Mouse (Mus musculus): Measurements from ENCODE around the gene Crtac1.

Gene Crtac1

DNA sequence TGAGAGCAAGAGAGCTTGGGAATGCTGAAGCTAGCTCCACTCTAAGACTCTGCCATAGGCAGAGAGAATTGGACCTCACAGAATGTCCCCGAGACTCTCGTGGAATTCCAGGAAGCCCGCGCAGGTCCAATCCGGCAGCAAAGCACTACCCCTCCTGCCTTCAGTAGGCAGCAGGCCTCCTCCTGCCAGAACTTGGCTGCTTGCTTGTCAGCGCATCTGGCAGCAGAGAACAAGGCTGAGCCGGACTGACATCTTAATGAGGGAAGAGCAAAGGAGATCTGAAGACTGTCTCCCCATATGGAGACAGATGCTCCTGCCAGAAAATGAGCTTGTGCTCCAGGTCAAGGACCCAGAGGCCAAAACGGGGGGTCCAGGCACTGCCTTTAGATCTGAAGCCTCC, 16.5 kb downstream of the Crtac1 start:
- no peak for DNase-seq (ENCODE audit: low spot score)

DNA sequence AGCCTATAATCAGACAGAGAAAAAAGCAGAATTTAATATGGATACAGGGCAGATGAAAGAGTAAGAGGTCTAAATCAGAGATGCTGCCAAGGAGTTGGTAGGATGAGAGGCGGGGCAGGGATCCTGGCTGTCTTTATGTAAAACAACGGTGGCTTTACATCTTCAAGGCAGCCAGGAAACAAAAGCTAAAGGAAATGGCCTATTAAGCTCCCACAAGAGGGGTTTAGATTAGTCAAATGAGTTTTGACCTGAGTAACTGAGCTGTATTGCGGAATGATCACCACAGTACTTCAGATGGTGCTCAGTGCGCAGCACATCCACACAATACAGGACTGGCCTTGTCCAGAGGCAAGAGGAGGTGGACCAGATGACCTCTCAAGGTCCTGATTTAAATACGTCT, 21.7 kb downstream of the Crtac1 start:
- no peak for DNase-seq (ENCODE audit: low spot score)

DNA sequence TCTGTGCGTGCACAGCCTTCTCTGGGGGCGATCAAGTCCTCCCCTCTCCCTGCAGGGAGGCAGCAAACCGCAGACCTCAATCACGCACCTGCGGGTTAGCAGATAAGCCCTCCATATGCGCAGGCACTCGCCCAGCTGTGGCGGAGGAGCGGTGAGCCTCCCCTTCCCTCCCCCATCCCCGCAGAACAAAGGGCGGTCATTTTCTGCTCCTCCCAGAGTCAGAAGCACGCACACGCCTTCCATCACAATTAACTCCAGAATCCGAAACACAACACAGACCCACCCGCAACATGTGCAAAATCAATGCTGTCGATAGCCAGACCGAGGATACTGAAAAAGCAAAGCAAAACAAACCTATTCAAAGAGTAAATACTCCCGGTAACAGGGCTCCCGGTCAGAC, 22.4 kb downstream of the Crtac1 start:
- DNase-seq (ENCODE audit: low spot score), result no peak

DNA sequence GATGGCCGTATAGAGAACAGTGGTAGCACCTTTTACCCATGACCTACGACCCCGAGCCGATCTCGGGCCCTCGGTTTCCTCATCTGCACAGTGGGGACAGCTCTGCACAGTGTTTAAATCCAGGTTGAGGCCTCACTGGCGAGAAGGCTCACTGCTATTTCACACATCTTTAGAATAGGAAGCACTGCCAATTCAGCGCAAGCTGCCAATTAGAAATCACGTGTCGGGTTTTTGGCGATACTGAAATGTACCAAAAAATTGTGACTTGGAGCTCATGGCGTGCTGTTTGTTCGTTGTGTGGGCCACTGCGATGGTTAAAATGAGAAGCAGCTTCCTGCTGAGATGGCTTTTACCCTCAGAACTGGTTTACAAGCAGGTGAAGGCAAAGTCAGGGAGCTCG, 27.2 kb downstream of the Crtac1 start:
- no peak for DNase-seq (ENCODE audit: low spot score)

DNA sequence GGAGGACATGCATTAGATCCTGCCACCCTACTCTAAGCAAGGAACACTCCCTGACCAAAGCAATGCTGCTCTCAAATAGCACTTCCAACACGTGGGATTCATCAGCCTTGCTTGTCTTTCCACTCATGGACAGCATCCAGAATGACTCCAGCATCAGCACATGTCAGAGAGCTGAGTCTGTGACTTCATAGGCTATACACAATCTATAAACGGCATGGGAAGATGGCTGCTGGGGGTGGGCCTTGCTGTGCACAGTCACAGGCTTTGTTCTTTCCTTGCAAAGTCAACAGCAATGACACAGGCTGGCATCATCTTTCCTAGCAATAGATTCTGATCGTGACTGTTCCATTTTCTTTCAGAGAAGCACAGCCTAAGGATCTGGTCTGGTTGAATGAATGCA, 31.6 kb downstream of the Crtac1 start:
- no peak for DNase-seq (ENCODE audit: low spot score)

DNA sequence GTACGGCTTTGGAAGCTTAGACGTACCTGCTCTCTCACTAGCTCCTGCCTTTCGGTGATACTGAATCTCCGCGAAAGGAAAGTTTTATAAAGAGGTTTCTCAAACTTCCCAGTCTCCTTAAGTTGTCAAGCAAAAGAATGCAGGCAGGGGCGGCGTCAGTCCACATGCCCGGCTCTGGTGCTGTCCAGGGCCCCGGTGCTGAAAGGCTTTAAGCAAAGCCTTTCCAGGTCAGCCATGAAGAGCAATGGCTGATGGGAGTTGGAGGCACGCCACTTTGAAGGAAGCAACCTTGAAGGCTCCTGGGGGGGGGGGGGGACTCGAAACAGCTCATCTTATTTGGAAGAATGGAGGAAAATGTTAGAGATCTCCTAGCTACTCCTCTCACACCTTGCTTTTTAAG, 34.3 kb downstream of the Crtac1 start:
- DNase-seq (ENCODE audit: low spot score), result peak; percentile 15

DNA sequence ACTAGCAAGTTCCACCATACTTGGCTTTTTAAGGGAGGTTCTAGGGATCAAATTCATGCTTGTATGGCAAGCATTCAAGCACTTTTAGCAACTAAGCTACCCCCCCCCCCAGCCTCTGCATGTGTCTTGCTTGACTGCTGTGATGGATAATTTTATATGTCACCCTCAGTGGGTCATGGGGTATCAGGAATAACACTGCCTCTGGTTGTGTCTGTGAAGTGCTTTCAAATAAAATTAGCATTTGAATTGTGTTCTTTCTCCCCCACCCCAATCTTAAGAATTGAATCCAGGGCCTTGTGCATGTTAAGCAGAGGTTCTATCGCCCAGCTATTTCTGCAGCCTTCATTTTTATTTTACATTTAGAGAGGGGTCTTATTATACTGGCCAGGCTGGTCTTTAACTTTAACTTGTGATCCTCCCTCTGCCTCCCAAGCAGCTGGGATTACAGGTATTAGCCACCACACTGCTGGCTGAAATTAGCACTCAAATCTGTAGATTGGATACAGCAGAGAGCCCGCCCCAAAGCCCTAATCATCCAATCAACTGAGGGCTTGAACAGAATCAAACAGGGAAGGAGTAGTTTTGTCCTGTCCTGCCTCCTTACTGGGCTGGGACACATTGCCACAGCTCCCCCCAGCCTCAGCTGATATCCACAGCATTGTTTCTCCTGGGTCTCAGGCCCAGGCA, 36.6 kb downstream of the Crtac1 start:
- DNase-seq (ENCODE audit: low spot score), result no peak

DNA sequence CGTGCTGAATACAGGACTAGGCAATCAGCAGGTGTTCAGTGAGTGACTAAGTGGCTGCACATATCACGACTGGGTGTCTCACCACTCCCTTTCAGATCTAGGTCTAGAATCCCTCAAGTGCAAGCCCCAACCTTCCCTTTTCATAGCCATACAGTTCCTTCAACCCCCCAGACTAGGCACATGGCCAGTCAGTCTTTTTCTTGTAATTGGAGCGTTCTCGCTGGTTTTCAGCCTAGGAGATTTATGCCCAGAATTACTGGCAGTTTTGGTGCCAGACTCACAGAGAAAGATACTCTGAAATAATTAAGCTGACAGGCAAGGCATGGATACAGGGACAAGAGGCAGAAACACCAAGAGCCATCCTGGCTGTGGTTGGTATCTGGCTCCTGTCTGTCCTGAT, 37.7 kb downstream of the Crtac1 start:
- no peak for DNase-seq (ENCODE audit: low spot score)

DNA sequence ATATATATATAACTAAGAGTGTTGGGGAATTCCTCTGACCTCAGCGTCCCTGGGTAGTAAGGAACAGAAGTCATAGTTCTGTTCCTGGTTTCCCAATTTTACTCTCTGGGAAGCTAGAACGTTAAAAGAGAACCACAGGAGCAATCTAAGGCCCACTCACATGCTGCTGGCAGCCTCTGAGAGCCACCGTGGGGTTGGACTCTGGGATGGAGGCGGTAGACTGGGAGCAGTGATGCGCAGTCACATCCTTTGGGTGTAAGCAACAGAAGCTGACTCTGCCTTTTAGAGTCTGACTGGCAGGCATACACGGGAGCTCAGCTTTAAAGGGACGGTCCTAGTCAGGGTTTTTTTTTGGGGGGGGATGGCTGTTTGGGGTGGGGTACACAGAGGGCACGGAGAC, 39.5 kb downstream of the Crtac1 start:
- no peak for DNase-seq (ENCODE audit: low spot score)

DNA sequence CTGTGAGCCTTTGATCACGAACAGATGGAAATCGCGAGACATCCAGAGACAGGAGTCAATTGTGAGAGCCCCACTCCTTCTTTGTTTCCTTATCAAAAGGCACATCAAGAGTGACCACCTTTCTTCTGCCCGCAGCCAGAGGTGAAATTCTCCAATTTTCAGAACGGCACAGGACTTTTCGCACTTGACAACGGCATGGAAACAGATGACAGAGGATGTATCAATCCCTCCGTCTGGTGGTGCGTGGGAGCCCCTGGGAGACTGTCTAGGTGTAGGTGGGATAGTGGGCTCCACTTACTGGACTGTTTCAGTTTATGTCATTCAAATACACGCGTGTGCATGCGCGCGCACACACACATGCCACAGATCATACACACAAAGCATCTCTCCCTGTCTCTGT, 42.0 kb downstream of the Crtac1 start:
- no peak for DNase-seq (ENCODE audit: low spot score)

DNA sequence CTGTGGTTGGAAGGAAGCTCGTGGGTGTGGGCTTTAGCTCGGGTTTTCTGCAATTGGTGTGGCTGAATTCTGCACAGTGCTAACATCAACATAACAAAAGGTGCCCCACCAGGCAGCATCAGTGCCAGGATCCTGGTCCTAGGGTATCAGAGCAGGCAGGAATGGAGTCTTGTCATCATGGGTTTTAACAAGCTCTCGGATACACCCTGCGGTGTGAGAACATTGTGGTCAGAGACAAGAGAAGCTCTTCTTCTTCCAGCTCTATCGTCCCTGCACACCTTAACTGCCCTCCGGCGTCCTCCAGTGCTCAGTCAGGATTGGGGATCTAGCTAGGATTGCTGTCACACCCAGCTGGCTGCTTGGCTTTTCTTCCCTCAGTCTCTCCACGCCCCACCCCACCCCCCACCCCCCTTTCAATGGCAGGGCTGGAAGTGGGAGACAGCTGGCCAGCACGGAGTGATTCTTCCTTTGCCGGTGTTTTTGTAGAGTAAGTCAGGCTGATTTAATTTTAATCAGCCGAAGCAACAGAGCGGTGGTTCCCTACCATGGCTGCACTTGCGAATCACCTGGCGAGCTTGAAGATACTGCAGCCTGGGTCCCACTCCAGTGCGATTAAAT, 46.5 kb downstream of the Crtac1 start:
- no peak for DNase-seq (ENCODE audit: low spot score)

DNA sequence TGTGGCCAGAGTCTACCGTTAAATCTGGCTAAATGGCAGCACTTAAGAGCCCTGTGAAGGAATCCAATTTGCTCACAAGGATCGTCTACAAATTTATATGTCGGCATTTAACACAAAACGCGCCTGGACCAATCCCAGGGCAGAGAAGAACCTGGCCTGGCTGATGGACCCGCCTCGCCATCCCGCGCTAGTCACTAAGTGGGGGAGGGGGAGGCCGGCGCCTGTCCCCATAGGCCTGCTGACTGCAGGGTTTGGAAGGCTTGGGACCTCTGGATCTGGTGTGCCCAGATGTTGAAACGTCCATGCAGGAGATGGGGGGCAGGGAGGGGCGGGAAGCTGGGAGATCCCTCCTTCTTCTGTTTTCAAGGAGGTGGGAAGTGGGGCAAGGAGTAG, 50.6 kb downstream of the Crtac1 start:
- DNase-seq (ENCODE audit: low spot score), result no peak

DNA sequence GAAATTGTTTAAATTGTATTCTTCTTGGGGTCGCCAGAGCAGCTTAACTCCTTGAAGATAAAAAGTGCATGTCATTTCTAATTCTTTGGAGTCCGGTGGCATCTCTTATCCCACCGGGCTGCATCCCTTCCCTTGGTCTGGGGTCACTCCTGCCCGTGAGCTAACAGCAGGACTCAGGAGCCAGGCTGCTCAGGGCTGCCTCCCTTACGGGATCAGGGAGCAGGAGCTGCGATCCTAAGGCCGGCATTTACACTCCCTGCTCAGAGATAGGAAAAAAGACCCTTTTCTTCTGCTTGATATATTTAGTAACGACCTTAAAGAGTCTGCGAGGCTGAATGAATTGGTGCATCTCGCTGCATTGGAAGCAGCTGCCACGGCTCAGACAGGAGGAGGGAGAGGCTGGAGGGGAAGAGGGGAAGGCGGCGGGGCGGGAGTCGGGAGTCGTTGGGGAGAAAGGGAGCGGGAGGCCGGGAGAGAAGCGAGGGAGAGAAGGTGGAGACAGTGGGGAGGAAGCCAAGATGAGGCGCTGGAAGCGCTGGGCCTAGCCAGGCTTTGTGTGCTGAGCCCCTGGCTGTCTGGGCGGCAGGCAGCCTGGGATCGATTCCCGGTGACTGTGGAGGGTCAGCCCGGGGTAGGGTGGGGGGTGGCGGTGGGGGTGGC, 51.1 kb downstream of the Crtac1 start:
- no peak for DNase-seq (ENCODE audit: low spot score)

DNA sequence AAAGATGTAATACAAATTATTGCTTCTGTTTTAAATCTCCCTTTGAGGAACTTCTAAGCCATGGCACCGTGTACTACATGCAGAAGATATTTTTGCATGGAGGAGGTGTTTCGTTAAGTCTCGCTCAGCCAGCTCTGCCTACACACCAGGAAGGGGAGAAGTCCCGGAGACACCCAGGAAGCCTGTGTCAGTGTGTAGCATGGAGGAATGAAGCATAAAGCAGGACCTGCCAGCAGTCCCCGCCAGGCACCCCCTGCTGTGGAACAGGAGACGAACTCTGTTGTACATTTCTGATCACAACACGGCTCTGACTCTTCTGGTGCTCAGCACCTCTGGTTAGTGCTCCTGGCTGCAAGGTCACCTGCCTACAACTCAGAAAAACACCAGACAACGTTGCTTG, 51.8 kb downstream of the Crtac1 start:
- DNase-seq (ENCODE audit: low spot score), result no peak

DNA sequence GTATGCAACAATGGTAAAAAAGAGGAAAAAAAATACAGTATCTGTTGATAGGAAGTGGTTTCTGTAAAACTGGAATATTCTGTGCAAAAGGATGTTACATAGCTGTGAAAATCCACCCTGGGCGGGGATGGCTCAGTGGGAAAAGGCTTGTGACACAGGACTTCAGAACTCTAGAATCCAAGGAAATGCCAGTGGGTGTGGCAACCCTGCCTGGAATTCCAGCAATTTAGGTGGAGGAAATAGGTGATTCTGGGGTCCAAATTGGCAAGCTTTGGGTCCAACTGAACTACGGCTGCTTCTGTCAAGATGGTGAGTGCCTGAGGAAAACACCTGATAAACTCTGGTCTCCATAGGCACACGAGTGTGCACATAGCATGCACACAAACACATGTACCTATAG, 54.4 kb downstream of the Crtac1 start:
- DNase-seq (ENCODE audit: low spot score), result no peak

DNA sequence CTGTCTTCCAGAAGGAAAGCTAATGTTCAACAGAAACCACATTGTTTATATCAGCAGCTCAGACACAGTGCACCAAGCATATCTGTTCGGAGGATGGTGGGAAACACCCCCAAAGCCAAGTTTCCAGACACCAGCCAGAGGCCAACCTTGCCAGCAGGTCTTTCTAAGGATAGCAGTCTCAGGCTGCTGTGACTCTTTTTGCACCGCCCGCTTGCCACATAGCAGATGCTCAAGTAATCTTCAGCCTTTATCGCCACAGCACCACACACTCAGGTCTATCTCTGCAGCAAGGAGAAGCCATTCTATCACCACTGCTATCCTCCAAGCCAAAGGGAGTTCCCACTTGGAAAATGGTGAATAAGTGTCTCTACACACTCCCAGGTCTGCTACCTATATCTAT, 68.0 kb downstream of the Crtac1 start:
- no peak for DNase-seq (ENCODE audit: low spot score)

DNA sequence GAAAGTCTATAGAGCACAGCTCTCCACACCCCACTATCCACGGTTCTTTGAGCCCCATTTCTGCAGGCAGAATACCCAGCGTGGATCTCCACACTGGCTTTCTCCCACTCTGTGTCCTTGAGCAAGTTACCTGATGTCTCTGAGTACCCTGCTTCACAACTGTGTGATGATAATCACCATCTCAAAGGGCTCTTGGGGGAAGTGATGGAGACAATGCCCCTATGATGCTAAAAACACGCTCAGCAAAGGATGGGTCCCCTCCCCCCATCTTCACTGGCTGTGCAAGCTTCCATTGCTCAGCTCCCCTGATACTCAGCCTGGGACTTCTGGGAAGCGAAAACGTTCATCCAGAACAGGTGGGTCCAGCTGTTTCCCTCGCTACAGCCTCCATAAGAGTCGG, 73.2 kb downstream of the Crtac1 start:
- DNase-seq (ENCODE audit: low spot score), result no peak

DNA sequence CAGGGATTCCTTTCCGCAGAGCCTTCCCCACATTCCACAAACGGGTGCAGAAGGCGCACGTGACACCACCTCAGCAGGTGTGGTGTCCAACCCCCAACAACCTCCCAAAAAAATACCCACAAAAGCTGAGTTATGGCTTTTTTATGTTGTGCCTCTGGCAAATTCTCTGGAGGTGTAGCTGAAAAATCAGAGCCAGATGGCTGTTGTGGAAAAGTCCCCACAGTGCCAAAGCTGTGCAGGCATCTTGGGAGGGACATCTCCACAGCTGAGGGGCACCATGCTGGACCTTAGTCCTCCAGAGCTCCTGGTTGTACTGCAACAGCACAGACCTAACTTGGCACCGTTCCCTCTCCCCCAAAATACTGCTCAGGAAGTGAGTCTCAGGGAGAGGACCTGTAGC, 74.7 kb downstream of the Crtac1 start:
- no peak for DNase-seq (ENCODE audit: low spot score)

DNA sequence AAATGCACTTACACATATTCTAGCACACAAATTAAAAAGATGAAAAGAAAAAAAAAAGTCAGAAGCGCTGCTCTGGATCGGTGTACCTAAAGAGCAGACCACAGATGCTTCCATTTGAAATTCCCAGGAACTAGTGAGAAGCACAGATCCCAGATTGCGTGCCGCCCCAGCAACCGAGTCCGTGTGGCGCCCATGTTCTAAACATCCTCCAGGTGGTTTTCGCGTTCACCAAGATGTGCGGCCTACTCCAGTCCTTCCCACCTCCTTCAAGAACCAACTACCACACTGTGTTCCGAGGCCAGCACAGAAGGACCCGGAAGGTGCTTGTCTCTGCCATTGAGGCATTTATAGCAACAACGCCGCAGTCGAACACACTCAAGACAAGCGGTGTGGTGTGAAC, 76.1 kb downstream of the Crtac1 start:
- DNase-seq (ENCODE audit: low spot score), result no peak

DNA sequence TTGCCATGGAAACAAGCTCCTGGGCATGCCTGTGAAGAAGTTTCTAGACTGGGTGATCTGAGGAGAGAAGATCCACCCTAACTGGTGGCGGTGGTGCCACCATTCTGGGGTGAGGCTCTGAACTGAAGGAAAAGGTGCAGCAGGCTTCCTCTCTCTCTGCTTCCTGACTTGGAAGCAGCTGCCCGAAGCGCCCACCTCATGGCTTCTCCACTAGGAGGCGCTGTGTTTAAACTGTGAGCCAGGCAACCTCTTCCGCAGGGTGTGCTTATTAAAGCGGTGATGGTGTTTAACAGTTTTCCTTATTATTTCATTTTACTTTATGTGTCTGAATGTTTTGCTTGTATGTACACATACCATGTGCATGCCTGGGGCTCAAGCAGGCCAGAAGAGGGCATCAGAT, 90.4 kb downstream of the Crtac1 start:
- DNase-seq (ENCODE audit: low spot score), result no peak

DNA sequence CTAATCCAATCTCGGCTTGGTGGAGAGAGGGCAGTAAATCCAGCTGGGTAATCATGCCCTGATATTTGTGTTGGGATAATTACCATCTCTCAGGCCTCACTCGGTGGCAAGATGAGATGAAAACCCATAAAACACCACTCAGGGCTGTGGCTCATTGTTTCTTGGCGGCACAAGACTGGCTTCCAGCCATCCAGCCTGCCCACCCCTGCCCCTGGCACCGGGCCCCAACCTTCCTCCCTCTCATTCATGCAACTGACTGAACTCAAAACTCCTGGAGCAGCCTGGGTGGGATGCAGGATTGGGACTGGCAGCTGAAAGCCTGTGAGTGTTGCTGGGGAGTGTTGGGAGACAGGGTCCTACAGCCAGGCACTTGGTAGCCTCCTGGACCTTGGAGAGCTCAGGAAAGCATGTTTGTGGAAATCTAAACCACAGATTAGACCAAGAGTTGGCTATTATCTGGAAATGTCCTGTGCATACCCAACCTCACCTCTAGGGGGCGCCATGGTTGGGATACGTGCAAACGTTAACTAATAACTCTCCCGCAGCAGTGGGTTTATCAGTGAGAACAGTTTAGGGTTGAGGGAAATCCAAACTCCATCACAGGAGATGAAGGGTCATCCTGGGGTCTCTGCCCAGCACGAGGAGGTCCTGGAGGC, 99.4 kb downstream of the Crtac1 start:
- DNase-seq (ENCODE audit: low spot score), result no peak

DNA sequence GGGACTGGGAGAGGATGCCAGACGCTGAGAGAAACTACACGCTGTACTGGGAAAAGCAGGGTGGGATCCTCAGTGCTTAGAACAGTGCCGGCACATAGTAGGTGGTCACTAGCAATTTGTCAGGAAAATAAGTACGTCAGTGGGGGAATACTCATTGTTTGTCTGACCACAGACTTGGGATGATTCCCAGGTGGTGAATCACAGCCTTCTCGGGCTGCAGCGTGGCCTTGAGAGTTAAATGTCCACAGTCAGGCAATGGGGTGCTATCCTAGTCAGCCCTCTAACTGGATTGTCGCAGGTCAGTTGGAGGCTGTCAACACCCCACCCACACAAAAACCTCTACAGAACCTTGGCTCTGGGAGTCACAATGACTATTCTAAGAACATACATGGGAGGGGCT, 100.1 kb downstream of the Crtac1 start:
- no peak for DNase-seq (ENCODE audit: low spot score)

DNA sequence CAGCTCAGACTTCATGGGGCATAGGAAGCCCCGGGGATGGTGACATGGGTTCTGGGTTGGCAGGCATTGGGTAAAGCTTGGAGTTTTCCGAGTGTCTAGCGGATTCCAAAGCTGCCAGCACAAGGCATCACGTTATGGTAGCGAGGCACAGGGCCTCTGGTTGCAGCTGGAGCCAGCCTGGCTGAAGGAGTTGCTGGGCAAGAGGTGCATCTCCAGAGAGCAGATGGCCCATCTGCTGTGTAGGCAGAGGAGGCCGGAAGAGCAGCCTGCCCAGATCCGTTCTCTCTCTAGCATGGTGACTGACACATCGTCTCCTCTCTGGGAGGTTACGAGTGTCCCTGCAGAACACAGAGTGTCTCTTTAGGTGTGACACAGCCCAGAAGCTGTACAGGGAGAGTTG, 103.4 kb downstream of the Crtac1 start:
- DNase-seq (ENCODE audit: low spot score), result no peak

Measured in ovary, postnatal 10 days (tissue).